Mouse (Mus musculus) midbrain, postnatal 0 days (tissue): Measurements from ENCODE around the gene Fitm2. TPM values are rescaled to one million over a fixed set of nuclear protein-coding genes. Genes with fewer than 3 reads are reported as not detected.
A peak's percentile ranks its signal among the peaks of the same experiment; 100 is the strongest.

Experiments used
- ATAC-seq: fragments of 200-750 bp; cut with Nextera tagmentation; 2 replicates; pipeline ENCODE4 v1.8.0; 2017; ENCODE audit warnings: moderate number of reproducible peaks, mild to moderate bottlenecking, moderate TSS enrichment, moderate library complexity; ENCODE audit not compliant: low FRiP score
- DNase-seq: peaks from one replicate; pipeline ENCODE4 v3.0.0-alpha.2; 2015; ENCODE audit warnings: low spot score
- H3K27ac ChIP-seq: fragments of 300-500 bp; sonication (generic); 2 replicates; pipeline ENCODE4 v1.5.1; 2014; ENCODE audit warnings: low read depth, mild to moderate bottlenecking, low read length, mixed read lengths
- H3K27me3 ChIP-seq: fragments of 300-500 bp; sonication (generic); 2 replicates; pipeline ENCODE4 v1.6.1; 2014; ENCODE audit warnings: low read length, control low read depth, mixed read lengths; ENCODE audit not compliant: insufficient read depth
- H3K36me3 ChIP-seq: fragments of 300-500 bp; sonication (generic); 2 replicates; pipeline ENCODE4 v1.6.1; 2014; ENCODE audit warnings: low read length, control low read depth, mixed read lengths; ENCODE audit not compliant: insufficient read depth
- H3K4me1 ChIP-seq: fragments of 300-500 bp; sonication (generic); 2 replicates; pipeline ENCODE4 v1.6.1; 2014; ENCODE audit warnings: mild to moderate bottlenecking, control low read depth, antibody characterized with exemption, low read length, mixed read lengths; ENCODE audit not compliant: insufficient read depth
- H3K4me2 ChIP-seq: fragments of 300-500 bp; sonication (generic); 2 replicates; pipeline ENCODE4 v1.6.1; 2014; ENCODE audit warnings: low read depth, mild to moderate bottlenecking, low read length, mixed read lengths; ENCODE audit not compliant: poor library complexity, severe bottlenecking
- H3K4me3 ChIP-seq: fragments of 300-500 bp; sonication (generic); 2 replicates; pipeline ENCODE4 v1.5.1; 2014; ENCODE audit warnings: low read depth, mild to moderate bottlenecking, low read length, moderate library complexity
- H3K9ac ChIP-seq: fragments of 300-500 bp; sonication (generic); replicated peaks from 2 replicates; pipeline ENCODE4 v1.6.1; 2014; ENCODE audit warnings: mild to moderate bottlenecking, low read length, moderate library complexity, mixed read lengths; ENCODE audit not compliant: poor library complexity, severe bottlenecking
- H3K9me3 ChIP-seq: fragments of 300-500 bp; sonication (generic); 2 replicates; pipeline ENCODE4 v1.6.1; 2016; ENCODE audit warnings: low read length, control low read depth
- CTCF ChIP-seq: IDR thresholded peaks from 2 replicates; pipeline ENCODE4 v1.5.1; 2016; ENCODE audit warnings: antibody characterized with exemption, mild to moderate bottlenecking
- WGBS: fragments of 180-500 bp; shearing (Covaris S2); extraction: QIAGEN DNeasy Blood & Tissue Kit; methylation state at CpG from one replicate; pipeline ENCODE4 v1.1.7; 2014; 5-methylcytosine and 5-hydroxymethylcytosine counted together
- polyA plus RNA-seq: library from polyadenylated mRNA; unstranded; fragments of >200 nt; fragmentation: Nextera tagmentation; extraction: Ambion mirVana; gene quantifications from 2 replicates; pipeline ENCODE4 v1.2.1, GENCODE M21; 2015
- total RNA-seq: library from RNA; depleted of rRNA; stranded (reverse); fragments of >200 nt; gene quantifications from 2 replicates; pipeline ENCODE4 v1.2.3, GENCODE M21; 2014; rRNA removed

Gene Fitm2
- total RNA-seq (24.5 and 29.9 TPM in 2 replicates), polyA plus RNA-seq (15.3 and 15.4 TPM in 2 replicates)

- ATAC-seq, result peak; percentile 94
- Histone ChIP-seq H3K4me2 (peak within 1 kb of the TSS; percentile 86), H3K36me3 (peaks cover 22% of the 10 kb centered on the region), H3K4me1 (0 out of 2 replicates have a peak, but pooled peaks cover 8% of the 10 kb centered on the region), H3K4me3 (peak within 1 kb of the TSS; percentile 93), H3K27ac (peak within 1 kb of the TSS; percentile 75), H3K9ac (peak within 1 kb of the TSS; percentile 73), H3K9me3 (no peaks in the 10 kb centered on the region), H3K27me3 (no peaks in the 10 kb centered on the region; the same call in 1 of the 2 replicates)
- peak; percentile 97 for DNase-seq
- WGBS, result under 1% methylated on average over 30 of the region's 30 CpGs
- peak; percentile 100 for TF ChIP-seq CTCF
Observed at GRCm38 (mm10) chr2:163472466-163472851, at the start of gene Fitm2. Gene Fitm2 (minus strand): TSS chr2:163472629.

DNA sequence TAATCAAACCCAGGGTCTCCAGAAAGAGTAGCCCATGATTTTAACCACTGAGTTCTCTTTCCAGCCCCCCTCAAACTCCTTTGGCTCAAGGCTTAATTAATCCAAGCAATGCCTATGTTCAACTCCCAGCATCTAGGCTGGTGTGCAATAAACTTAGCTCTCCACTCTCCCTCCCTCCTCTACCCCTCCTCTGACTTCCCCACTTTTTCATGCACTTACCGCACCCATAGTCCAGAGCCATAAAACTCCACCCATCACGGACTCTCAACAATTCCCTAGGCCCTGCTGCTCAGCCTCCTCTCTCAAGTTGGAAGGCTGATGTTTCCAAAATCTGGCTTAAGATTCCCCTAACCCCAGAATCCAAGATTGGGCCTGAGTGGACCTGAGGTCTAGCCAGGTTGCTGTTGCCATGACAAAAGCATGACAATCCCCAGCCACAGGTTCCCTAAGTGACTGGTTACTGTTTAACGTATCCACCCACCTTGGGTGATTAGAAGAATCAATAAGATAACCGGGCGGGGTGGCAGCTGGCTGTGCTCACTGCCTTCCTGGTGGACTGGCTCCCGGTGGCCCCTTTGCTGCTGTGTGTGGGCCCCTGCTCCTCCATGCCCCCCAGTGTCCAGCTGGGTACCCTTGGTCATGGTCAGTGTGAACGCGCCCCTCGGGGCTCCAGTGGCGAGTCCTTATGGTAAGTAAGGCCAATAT, 34.0 kb upstream of the Fitm2 start, which contains the start of gene Hnf4a:
TSS of gene Hnf4a (plus strand) at position 509 of the 705 bp plus-strand sequence.
- no peak within 1 kb of the TSS for H3K4me2 ChIP-seq
- no peaks in the 10 kb centered on the region for H3K27me3 ChIP-seq
- no peaks in the 10 kb centered on the region for H3K4me1 ChIP-seq
- no peak for TF ChIP-seq CTCF
- no peak within 1 kb of the TSS for H3K27ac ChIP-seq
- H3K9ac ChIP-seq, result no peak within 1 kb of the TSS
- H3K4me3 ChIP-seq, result no peak within 1 kb of the TSS
- no peak for ATAC-seq
- H3K9me3 ChIP-seq, result no peaks in the 10 kb centered on the region
- H3K36me3 ChIP-seq, result no peaks in the 10 kb centered on the region
- no peak for DNase-seq
- WGBS, result 88% methylated on average over 10 of the region's 10 CpGs

DNA sequence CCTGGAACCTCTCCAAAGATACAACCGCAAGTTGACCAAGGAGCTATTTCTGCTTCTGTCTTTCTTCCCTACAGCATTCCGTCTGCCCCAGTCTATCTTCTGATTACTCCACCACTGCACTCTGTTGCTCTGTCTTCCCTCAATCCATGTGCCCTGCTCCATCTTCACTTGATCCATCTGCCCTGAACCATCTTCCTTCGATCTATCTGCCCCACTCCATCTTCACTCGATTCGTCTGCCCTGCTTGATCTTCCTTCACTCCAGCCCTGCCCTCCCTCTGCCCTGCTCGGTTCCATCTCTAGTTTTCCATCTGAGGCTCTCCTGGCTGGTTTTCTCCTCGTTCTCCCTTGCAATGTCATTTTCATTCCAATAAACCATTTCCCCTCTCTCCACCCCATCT, 30.8 kb upstream of the Fitm2 start:
- ATAC-seq (no peak), DNase-seq (no peak)
- H3K9ac ChIP-seq, result no peak overlapping the region
- no peaks in the 10 kb centered on the region for H3K27me3 ChIP-seq
- no peak overlapping the region for H3K4me2 ChIP-seq
- H3K9me3 ChIP-seq, result no peaks in the 10 kb centered on the region
- no peaks in the 10 kb centered on the region for H3K4me1 ChIP-seq
- no peak for TF ChIP-seq CTCF
- H3K4me3 ChIP-seq, result no peak overlapping the region
- no peaks in the 10 kb centered on the region for H3K36me3 ChIP-seq
- H3K27ac ChIP-seq, result no peak overlapping the region
- WGBS, result 81% methylated on average over 7 of the region's 7 CpGs

- no peaks in the 10 kb centered on the region for H3K9me3 ChIP-seq
- 51% methylated on average over 2 of the region's 2 CpGs for WGBS
- TF ChIP-seq CTCF, result no peak
- H3K36me3 ChIP-seq, result no peaks in the 10 kb centered on the region
- H3K4me2 ChIP-seq, result no peak overlapping the region
- H3K9ac ChIP-seq, result no peak overlapping the region
- DNase-seq (no peak), ATAC-seq (no peak)
- no peaks in the 10 kb centered on the region for H3K27me3 ChIP-seq
- no peaks in the 10 kb centered on the region for H3K4me1 ChIP-seq
- H3K4me3 ChIP-seq, result no peak overlapping the region
- H3K27ac ChIP-seq, result no peak overlapping the region
Observed at GRCm38 (mm10) chr2:163502219-163502618, 29.8 kb upstream of the Fitm2 start.

DNA sequence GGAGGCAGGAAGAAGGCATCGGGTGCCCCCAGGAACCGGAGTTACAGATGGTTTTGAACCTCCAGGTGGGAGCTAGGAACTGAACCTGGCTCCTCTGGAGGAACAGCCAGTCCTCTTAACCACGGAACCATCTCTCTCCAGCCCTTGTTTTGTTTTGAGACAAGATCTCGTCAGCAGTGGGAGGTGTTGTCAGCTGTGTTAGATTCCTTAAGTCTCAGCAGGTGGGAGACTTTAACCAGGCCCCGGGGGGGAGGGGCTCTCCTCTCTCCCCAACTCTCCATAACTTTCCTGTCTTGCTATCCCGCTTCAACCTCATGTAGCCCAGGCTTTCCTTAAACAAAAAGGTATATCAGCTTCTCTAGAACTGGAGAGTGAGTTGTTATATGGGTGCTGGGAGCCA, 22.0 kb upstream of the Fitm2 start:
- H3K27ac ChIP-seq, result no peak overlapping the region
- DNase-seq, result no peak
- no peak overlapping the region for H3K9ac ChIP-seq
- H3K4me3 ChIP-seq, result no peak overlapping the region
- ATAC-seq, result no peak
- H3K36me3 ChIP-seq, result no peaks in the 10 kb centered on the region
- H3K4me1 ChIP-seq, result no peaks in the 10 kb centered on the region
- H3K9me3 ChIP-seq, result no peaks in the 10 kb centered on the region
- no peak for TF ChIP-seq CTCF
- WGBS, result 43% methylated on average over 6 of the region's 6 CpGs
- no peak overlapping the region for H3K4me2 ChIP-seq
- H3K27me3 ChIP-seq, result no peaks in the 10 kb centered on the region

DNA sequence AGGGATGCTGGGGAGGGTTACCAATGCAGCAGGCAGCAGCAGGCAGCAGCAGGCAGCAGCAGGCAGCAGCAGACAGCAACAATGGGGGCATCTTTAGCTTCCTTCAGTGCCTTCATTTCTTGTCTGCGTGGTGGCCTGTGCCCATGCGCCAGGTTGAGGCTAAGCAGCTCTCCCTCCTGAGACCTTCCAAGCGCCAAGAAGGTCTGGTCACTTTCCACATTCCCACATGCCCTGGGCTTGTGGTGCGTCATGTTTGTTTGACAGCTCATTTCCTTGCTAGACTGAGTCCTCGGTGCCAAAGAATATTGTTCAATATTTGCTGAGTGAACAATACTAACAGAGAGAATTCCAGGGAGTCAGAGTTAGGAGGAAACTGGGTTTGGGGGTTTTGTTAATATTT, 21.5 kb upstream of the Fitm2 start:
- DNase-seq (peak; percentile 40), ATAC-seq (no peak)
- Histone ChIP-seq H3K9me3 (no peaks in the 10 kb centered on the region), H3K36me3 (no peaks in the 10 kb centered on the region), H3K27ac (no peak overlapping the region), H3K27me3 (no peaks in the 10 kb centered on the region), H3K4me2 (no peak overlapping the region), H3K4me3 (no peak overlapping the region), H3K4me1 (no peaks in the 10 kb centered on the region), H3K9ac (no peak overlapping the region)
- no peak for TF ChIP-seq CTCF
- 47% methylated on average over 5 of the region's 5 CpGs for WGBS
